Mouse (Mus musculus): ENCODE results near the gene Vps18. TPM values are rescaled to one million over a fixed set of nuclear protein-coding genes. Genes with fewer than 3 reads are reported as not detected.

Vps18 gene
- total RNA-seq, 2 experiments from 2014 or later, result 39.9 to 43.2 TPM

- no peak for DNase-seq (ENCODE audit: low spot score in 2 of 2)
- Histone ChIP-seq H3K27ac (peak overlapping the region; percentile 49; the same call in 1 of the 2 replicates), H3K4me3 (peak overlapping the region; percentile 58)
- TF ChIP-seq CTCF (conservative IDR thresholded peaks at IDR 0.05), result no peak
Observed at GRCm38 (mm10) chr2:119327942-119328526, 39.5 kb downstream of the Vps18 start.

- Histone ChIP-seq H3K4me3 (peak overlapping the region; percentile 58; the same call in 1 of the 2 replicates), H3K27ac (no peak overlapping the region)
- TF ChIP-seq CTCF (conservative IDR thresholded peaks at IDR 0.05), result no peak
Observed at GRCm38 (mm10) chr2:119328546-119328945, 40.0 kb downstream of the Vps18 start.

GRCm38 (mm10) chr2:119329123-119329817, 40.7 kb downstream of the Vps18 start:
- Histone ChIP-seq H3K27ac (no peak overlapping the region), H3K4me3 (no peak overlapping the region)
- no peak for TF ChIP-seq CTCF (conservative IDR thresholded peaks at IDR 0.05)
- no peak for DNase-seq (ENCODE audit: low spot score in 2 of 2)

More at GRCm38 (mm10) chr2:119328546-119328945, 40.0 kb downstream of the Vps18 start:
- DNase-seq (ENCODE audit: low spot score in 2 of 2), result no peak

GRCm38 (mm10) chr2:119330795-119331194, 42.3 kb downstream of the Vps18 start:
- Histone ChIP-seq H3K27ac (no peak overlapping the region), H3K4me3 (no peak overlapping the region)
- no peak for TF ChIP-seq CTCF (conservative IDR thresholded peaks at IDR 0.05)
- no peak for DNase-seq (ENCODE audit: low spot score in 2 of 2)

- TF ChIP-seq CTCF (conservative IDR thresholded peaks at IDR 0.05), result no peak
- no peak for DNase-seq (ENCODE audit: low spot score in 2 of 2)
- Histone ChIP-seq H3K27ac (no peak overlapping the region), H3K4me3 (no peak overlapping the region)
Observed at GRCm38 (mm10) chr2:119332177-119332661, 43.7 kb downstream of the Vps18 start.

GRCm38 (mm10) chr2:119334135-119334534, 45.6 kb downstream of the Vps18 start:
- Histone ChIP-seq H3K27ac (no peak overlapping the region), H3K4me3 (no peak overlapping the region)
- DNase-seq (ENCODE audit: low spot score in 2 of 2), result no peak
- TF ChIP-seq CTCF (conservative IDR thresholded peaks at IDR 0.05), result no peak

- no peak overlapping the region for H3K4me3 ChIP-seq
- DNase-seq (ENCODE audit: low spot score in 2 of 2), result no peak
- H3K27ac ChIP-seq, result no peak overlapping the region
- TF ChIP-seq CTCF (conservative IDR thresholded peaks at IDR 0.05), result no peak
Observed at GRCm38 (mm10) chr2:119334964-119335525, 46.5 kb downstream of the Vps18 start.

GRCm38 (mm10) chr2:119335535-119335934, 47.0 kb downstream of the Vps18 start:
- no peak for TF ChIP-seq CTCF (conservative IDR thresholded peaks at IDR 0.05)
- no peak overlapping the region for H3K27ac ChIP-seq
- DNase-seq (ENCODE audit: low spot score in 2 of 2), result no peak
- H3K4me3 ChIP-seq, result no peak overlapping the region

- Histone ChIP-seq H3K4me3 (no peak overlapping the region), H3K27ac (no peak overlapping the region)
- no peak for DNase-seq (ENCODE audit: low spot score in 2 of 2)
- TF ChIP-seq CTCF (conservative IDR thresholded peaks at IDR 0.05), result no peak
Observed at GRCm38 (mm10) chr2:119336002-119336401, 47.5 kb downstream of the Vps18 start.

- Histone ChIP-seq H3K4me3 (no peak overlapping the region), H3K27ac (peak overlapping the region; percentile 76; the same call in 1 of the 2 replicates)
- DNase-seq (ENCODE audit: low spot score in 2 of 2), result no peak
- no peak for TF ChIP-seq CTCF (conservative IDR thresholded peaks at IDR 0.05)
Observed at GRCm38 (mm10) chr2:119336470-119336869, 47.9 kb downstream of the Vps18 start.

GRCm38 (mm10) chr2:119337425-119338265, 49.1 kb downstream of the Vps18 start:
- Histone ChIP-seq H3K27ac (peak overlapping the region; percentile 76), H3K4me3 (peak overlapping the region; percentile 60)
- peak; percentile 99 for TF ChIP-seq CTCF (conservative IDR thresholded peaks at IDR 0.05)
- peak; percentile 67 to 87 for DNase-seq (ENCODE audit: low spot score in 2 of 2)

GRCm38 (mm10) chr2:119344537-119345138, 56.1 kb downstream of the Vps18 start:
- Histone ChIP-seq H3K27ac (no peak overlapping the region), H3K4me3 (no peak overlapping the region)
- no peak for DNase-seq (ENCODE audit: low spot score in 2 of 2)
- TF ChIP-seq CTCF (conservative IDR thresholded peaks at IDR 0.05), result no peak

Other genes with a start within 250 kb of the Vps18 start
- gene Knl1, start 241.6 kb upstream of the Vps18 start, total RNA-seq (2021), result under 1 TPM; 0.20 to 0.27 TPM
- gene Rad51, start 175.9 kb upstream of the Vps18 start, total RNA-seq (2021), result 1 to 10 TPM in 1 of 2 experiments, under 1 TPM in 1; 0.61 to 1.6 TPM
- 10 to 100 TPM; 55.7 to 55.8 TPM for gene Rmdn3, start 131.7 kb upstream of the Vps18 start, total RNA-seq (2021)
- not detected for gene Gchfr, start 121.0 kb upstream of the Vps18 start, total RNA-seq (2021)
- gene Gm14137, start 114.2 kb upstream of the Vps18 start, total RNA-seq (2021), result not detected
- gene Zfyve19, start 80.1 kb upstream of the Vps18 start, total RNA-seq (2021), result 10 to 100 TPM; 34.1 to 36.2 TPM
- 10 to 100 TPM; 16.5 to 17.6 TPM for gene Dnajc17, start 79.9 kb upstream of the Vps18 start, total RNA-seq (2021)
- not detected for gene Ppp1r14d, start 58.8 kb upstream of the Vps18 start, total RNA-seq (2021)
- 1 to 10 TPM; 2.1 to 2.5 TPM for gene Spint1, start 51.4 kb upstream of the Vps18 start, total RNA-seq (2021)
- gene Rhov, start 17.5 kb upstream of the Vps18 start, total RNA-seq (2021), result 1 to 10 TPM; 5.9 to 7.1 TPM
- 1 to 10 TPM; 2.4 to 2.9 TPM for gene Dll4, start 37.0 kb downstream of the Vps18 start, total RNA-seq (2021)
- 1 to 10 TPM; 6.5 to 8.9 TPM for gene Chac1, start 62.5 kb downstream of the Vps18 start, total RNA-seq (2021)
- gene Ino80, start 188.9 kb downstream of the Vps18 start, total RNA-seq (2021), result 10 to 100 TPM; 21.0 to 21.6 TPM